Mouse (Mus musculus) mammary gland, adult 2 months (tissue): ENCODE results near the gene Ccnyl1. TPM values are rescaled to one million over a fixed set of nuclear protein-coding genes. Genes with fewer than 3 reads are reported as not detected.

Experiments used
- polyA plus RNA-seq: library from polyadenylated mRNA; depleted of rRNA; stranded (reverse); fragments of >200 nt; gene quantifications from 2 replicates; pipeline ENCODE4 v1.2.3, GENCODE M21; 2012; ENCODE audit warnings: low replicate concordance; rRNA removed

The Ccnyl1 gene
- 19.9 and 30.5 TPM in 2 replicates for polyA plus RNA-seq

GRCm38 (mm10) chr1:64690213-64691013, at the start of gene Ccnyl1:
TSS of gene Ccnyl1 (plus strand) at chr1:64690455.

GRCm38 (mm10) chr1:64737502-64738179, 47.4 kb downstream of the Ccnyl1 start, which contains the start of gene Fzd5:
TSS of gene Fzd5 (minus strand) at chr1:64737751.

Other genes with a start within 250 kb of the Ccnyl1 start
- 21.9 and 29.0 TPM in 2 replicates for gene Creb1, start 157.8 kb upstream of the Ccnyl1 start, polyA plus RNA-seq
- 12.3 and 14.1 TPM in 2 replicates for gene Mettl21a, start 73.2 kb upstream of the Ccnyl1 start, polyA plus RNA-seq
- gene Fzd5, start 47.3 kb downstream of the Ccnyl1 start, polyA plus RNA-seq: 4.1 and 9.8 TPM in 2 replicates